Mouse (Mus musculus) bone marrow, adult 2 months (tissue): ENCODE measurements around the gene Tmem262.

Source experiments
- CTCF ChIP-seq: fragments of 200-500 bp; IDR thresholded peaks from 2 replicates; pipeline ENCODE4 v1.5.1; 2011; ENCODE audit warnings: low read length, control low read depth; ENCODE audit not compliant: control insufficient read depth, insufficient read depth
- POLR2A ChIP-seq: fragments of 200-500 bp; IDR thresholded peaks from 2 replicates; pipeline ENCODE4 v1.6.1; 2011; ENCODE audit warnings: low read depth, mild to moderate bottlenecking, control low read depth, low read length, borderline replicate concordance; ENCODE audit not compliant: control insufficient read depth

- no peak for TF ChIP-seq CTCF
- no peak for TF ChIP-seq POLR2A
Measured at GRCm38 (mm10) chr19:6047154-6047898, 32.5 kb upstream of the Tmem262 start.
